Mouse (Mus musculus): ENCODE data around the gene Socs7.

Gene Socs7

GRCm38 (mm10) chr11:97416637-97417035, 54.3 kb downstream of the Socs7 start:
- no peak for DNase-seq (ENCODE audit: low read depth, low spot score)

- no peak for DNase-seq (ENCODE audit: low read depth, low spot score)
Measured at GRCm38 (mm10) chr11:97418834-97419539, 56.6 kb downstream of the Socs7 start.

- DNase-seq (ENCODE audit: low read depth, low spot score) = peak; percentile 72
Measured at GRCm38 (mm10) chr11:97419540-97419900, 57.2 kb downstream of the Socs7 start.

GRCm38 (mm10) chr11:97422507-97422906, 60.2 kb downstream of the Socs7 start:
- DNase-seq (ENCODE audit: low read depth, low spot score) = no peak

- no peak for DNase-seq (ENCODE audit: low read depth, low spot score)
Measured at GRCm38 (mm10) chr11:97424092-97424692, 61.8 kb downstream of the Socs7 start.

GRCm38 (mm10) chr11:97424802-97425201, 62.5 kb downstream of the Socs7 start:
- DNase-seq (ENCODE audit: low read depth, low spot score) = no peak

GRCm38 (mm10) chr11:97427794-97428725, 65.7 kb downstream of the Socs7 start:
- peak; percentile 98 for DNase-seq (ENCODE audit: low read depth, low spot score)

GRCm38 (mm10) chr11:97428726-97429077, 66.4 kb downstream of the Socs7 start:
- DNase-seq (ENCODE audit: low read depth, low spot score) = peak; percentile 62

GRCm38 (mm10) chr11:97429615-97430014, 67.3 kb downstream of the Socs7 start:
- DNase-seq (ENCODE audit: low read depth, low spot score) = peak; percentile 51

GRCm38 (mm10) chr11:97432015-97432414, 69.7 kb downstream of the Socs7 start:
- DNase-seq (ENCODE audit: low read depth, low spot score) = peak; percentile 55

GRCm38 (mm10) chr11:97432983-97433539, 70.7 kb downstream of the Socs7 start:
- DNase-seq (ENCODE audit: low read depth, low spot score) = no peak

GRCm38 (mm10) chr11:97434121-97434520, 71.8 kb downstream of the Socs7 start:
- DNase-seq (ENCODE audit: low read depth, low spot score) = no peak

GRCm38 (mm10) chr11:97434704-97435454, 72.5 kb downstream of the Socs7 start:
- peak; percentile 98 for DNase-seq (ENCODE audit: low read depth, low spot score)

- peak; percentile 78 for DNase-seq (ENCODE audit: low read depth, low spot score)
Measured at GRCm38 (mm10) chr11:97435808-97436491, 73.6 kb downstream of the Socs7 start.

- peak; percentile 88 for DNase-seq (ENCODE audit: low read depth, low spot score)
Measured at GRCm38 (mm10) chr11:97437745-97438144, 75.4 kb downstream of the Socs7 start.

GRCm38 (mm10) chr11:97438868-97439267, 76.5 kb downstream of the Socs7 start:
- DNase-seq (ENCODE audit: low read depth, low spot score) = no peak

- peak; percentile 49 for DNase-seq (ENCODE audit: low read depth, low spot score)
Measured at GRCm38 (mm10) chr11:97439935-97440334, 77.6 kb downstream of the Socs7 start.

GRCm38 (mm10) chr11:97440441-97440881, 78.1 kb downstream of the Socs7 start:
- peak; percentile 58 for DNase-seq (ENCODE audit: low read depth, low spot score)

GRCm38 (mm10) chr11:97441036-97441657, 78.8 kb downstream of the Socs7 start:
- peak; percentile 86 for DNase-seq (ENCODE audit: low read depth, low spot score)

- peak; percentile 47 for DNase-seq (ENCODE audit: low read depth, low spot score)
Measured at GRCm38 (mm10) chr11:97441658-97442125, 79.3 kb downstream of the Socs7 start.
